Mouse (Mus musculus) lung, adult 2 months (tissue): ENCODE results near the gene Pde6d. TPM values are rescaled to one million over a fixed set of nuclear protein-coding genes. Genes with fewer than 3 reads are reported as not detected.
"Not testable (repeated sequence)": the region's sequence is repeated elsewhere in the genome, so short reads cannot be mapped to it uniquely, and the experiment has no call there.

Experiments used
- DNase-seq: peaks from one replicate; pipeline ENCODE4 v3.0.0; 2022
- H3K4me1 ChIP-seq: fragments of 200-500 bp; 2 replicates; pipeline ENCODE4 v1.6.1; 2011; ENCODE audit warnings: low read length; ENCODE audit not compliant: control insufficient read depth, insufficient read depth
- H3K4me3 ChIP-seq: fragments of 200-500 bp; replicated peaks from 2 replicates; pipeline ENCODE3; 2011; ENCODE audit warnings: low read depth, mild to moderate bottlenecking, control low read depth, low read length; ENCODE audit errors: extremely low read depth
- CTCF ChIP-seq: fragments of 200-500 bp; IDR thresholded peaks from 2 replicates; pipeline ENCODE4 v1.5.1; 2011; ENCODE audit warnings: mild to moderate bottlenecking, low read length, control low read depth; ENCODE audit not compliant: insufficient read depth
- POLR2A ChIP-seq: fragments of 200-500 bp; IDR thresholded peaks from 2 replicates; pipeline ENCODE4 v1.6.1; 2011; ENCODE audit warnings: low read depth, mild to moderate bottlenecking, control low read depth, low read length, borderline replicate concordance; ENCODE audit errors: extremely low read depth
- WGBS: fragments of 180-500 bp; shearing (Covaris S2); methylation state at CpG from one replicate; pipeline ENCODE4 v1.1.7; 2018; 5-methylcytosine and 5-hydroxymethylcytosine counted together
- polyA plus RNA-seq: library from polyadenylated mRNA; depleted of rRNA; stranded (reverse); fragments of >200 nt; gene quantifications from 2 replicates; pipeline ENCODE4 v1.2.3, GENCODE M21; 2012

The Pde6d gene
- polyA plus RNA-seq, 1 experiment: 20.8 TPM

DNA sequence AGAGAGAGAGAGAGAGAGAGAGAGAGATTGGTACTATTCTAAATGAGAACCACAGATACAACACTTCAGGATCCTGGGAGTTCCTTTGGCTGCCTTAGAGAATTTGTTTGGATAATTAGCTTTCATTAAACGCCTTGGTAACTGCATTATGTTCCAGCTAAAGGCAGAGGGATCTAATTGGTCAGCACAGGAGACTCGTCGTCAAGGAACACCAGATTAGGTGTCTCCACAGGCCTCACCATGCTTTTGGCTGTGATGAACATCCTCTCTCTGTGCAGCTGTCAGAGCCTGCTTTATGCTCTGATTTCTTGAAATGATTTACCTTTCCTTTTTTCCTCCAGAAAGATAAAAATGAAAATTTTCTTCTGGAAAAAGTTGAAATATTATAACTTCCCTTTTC lies 35.6 kb downstream of the Pde6d start:
- DNase-seq: no peak
- Histone ChIP-seq H3K4me1 (no peaks in the 10 kb centered on the region), H3K4me3 (no peak overlapping the region)
- TF ChIP-seq CTCF (no peak), POLR2A (no peak)
- 80% methylated on average over 3 of the region's 3 CpGs for WGBS

DNA sequence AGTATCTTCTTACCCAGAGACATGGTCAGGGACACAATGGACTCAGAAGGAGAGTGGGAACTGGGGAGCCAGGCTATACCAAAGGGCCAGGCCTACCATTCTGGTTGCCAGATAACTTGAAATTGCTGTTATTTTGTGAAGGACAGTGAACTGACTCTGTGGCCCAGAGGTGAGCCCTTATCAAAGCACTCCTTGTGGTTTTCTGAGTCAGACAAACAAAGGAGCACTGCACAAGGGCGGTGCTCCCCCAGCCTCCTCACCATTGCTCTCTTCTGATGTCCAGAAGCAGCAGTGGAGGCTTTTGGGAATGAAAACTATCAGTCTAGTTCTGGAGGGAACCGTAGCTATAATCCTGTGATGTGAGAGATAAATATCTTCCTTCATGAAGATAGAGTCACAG lies 39.8 kb downstream of the Pde6d start:
- H3K4me1 ChIP-seq: no peaks in the 10 kb centered on the region
- DNase-seq: no peak
- TF ChIP-seq CTCF: no peak
- TF ChIP-seq POLR2A: no peak
- WGBS: 77% methylated on average over 2 of the region's 2 CpGs
- no peak overlapping the region for H3K4me3 ChIP-seq

DNA sequence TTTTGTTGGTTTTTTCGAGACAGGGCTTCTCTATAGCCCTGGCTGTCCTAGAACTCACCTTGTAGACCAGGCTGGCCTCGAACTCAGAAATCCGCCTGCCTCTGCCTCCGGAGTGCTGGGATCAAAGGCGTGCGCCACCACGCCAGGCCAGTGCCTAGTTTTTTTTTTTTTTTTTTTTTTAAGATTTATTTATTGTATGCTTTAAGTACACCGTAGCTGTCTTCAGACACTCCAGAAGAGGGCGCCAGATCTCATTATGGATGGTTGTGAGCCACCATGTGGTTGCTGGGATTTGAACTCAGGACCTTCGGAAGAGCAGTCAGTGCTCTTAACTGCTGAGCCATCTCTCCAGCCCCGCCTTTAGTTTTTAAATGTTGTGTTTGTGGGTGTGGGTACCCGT lies 42.8 kb downstream of the Pde6d start:
- 89% methylated on average over 12 of the region's 12 CpGs for WGBS
- not testable (repeated sequence) for DNase-seq, H3K4me3 ChIP-seq, H3K4me1 ChIP-seq

DNA sequence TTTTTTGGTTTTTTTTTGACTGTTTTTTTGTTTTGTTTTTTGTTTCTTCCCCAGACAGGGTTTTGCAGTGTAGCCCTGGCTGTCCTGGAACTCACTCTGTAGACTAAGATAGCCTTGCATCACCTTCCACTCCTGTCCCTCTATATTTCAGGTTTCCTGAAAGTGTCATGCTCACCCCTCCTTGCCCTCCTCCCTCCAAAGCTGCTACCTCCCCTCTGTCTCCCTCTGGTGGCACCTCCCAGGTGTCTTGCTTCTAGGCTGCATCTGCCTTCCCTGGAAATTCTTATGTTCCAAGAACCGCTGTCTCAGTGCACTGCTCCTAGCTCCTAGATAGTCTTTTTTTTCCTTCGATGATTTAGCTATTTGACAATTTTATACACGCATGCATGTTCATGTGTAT lies 44.0 kb downstream of the Pde6d start:
- TF ChIP-seq CTCF: peak; percentile 41; the same call in 1 of the 2 replicates
- no peak for TF ChIP-seq POLR2A
- Histone ChIP-seq H3K4me1 (no peaks in the 10 kb centered on the region), H3K4me3 (no peak overlapping the region)
- no peak for DNase-seq
- WGBS: 69% methylated on average over 3 of the region's 3 CpGs

DNA sequence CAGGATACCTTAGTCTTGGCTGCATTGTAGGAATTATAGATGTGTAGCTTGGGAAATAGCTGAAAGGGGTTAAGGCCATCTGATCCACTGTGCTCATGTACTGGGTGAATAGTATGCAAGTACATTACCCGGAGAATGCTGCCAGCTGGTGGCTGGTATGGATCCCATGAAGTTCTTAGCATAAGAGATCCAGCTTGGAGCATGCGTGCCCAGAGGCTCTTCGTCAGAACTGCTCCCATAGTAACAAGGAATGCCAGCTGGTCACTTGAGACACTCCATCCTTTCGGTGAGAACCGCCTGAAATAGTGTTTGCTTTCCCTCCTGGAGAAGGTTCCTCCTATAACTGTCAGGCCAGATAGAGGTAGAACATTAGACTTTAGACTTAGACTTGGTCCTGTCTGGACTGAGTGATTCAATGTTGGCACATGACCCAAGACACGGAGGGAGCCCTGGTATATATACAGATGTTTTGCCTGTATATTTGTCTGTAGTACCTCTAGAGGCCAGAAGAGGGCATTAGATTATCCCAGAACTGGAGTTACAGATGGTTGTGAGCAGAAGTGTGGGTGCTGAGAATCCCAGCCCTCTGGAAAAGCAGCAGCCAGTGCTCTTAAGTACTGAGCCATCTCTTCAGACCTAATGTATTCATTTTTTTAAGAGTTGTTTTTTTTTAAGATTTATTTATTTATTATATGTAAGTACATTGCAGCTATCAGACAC lies 48.9 kb downstream of the Pde6d start:
- 67% methylated on average over 6 of the region's 6 CpGs for WGBS
- Histone ChIP-seq H3K4me3 (no peak overlapping the region), H3K4me1 (peaks cover 8% of the 10 kb centered on the region)
- TF ChIP-seq CTCF (0 out of 2 replicates have a peak, but pooled peaks have one; percentile 3), POLR2A (no peak)
- DNase-seq: peak; percentile 25

DNA sequence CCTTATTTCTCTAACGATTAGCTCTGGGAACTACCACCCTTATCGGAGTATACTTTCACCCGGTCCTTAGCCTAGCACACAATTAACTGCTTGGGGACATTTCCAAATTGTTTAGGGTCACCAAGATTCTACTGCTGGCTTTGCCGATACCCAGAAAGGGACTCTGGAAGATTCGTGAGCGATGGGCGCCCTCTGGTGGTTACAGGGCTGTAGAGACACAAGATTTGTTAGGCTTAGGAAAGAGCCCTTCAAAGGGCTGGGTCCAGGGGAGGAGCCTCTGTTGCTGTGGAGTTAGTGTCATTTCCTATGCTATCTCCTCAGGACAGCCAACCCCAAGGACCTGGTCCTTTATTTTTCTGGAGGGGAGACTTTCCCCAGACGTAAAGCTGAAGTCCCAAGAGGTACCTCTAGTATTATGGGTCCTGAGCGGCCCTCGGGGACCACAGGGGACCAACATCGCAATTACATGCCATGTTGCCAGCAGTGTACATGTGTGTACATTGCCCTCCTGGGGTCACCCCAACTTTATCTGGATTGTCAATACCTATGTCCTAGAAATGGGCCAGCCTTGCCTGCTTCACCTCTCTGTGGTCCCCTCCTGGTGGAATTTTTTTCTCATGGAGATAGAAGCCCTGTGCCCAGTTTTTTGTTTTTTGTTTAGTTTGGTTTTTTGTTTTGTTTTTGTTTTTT lies 49.9 kb downstream of the Pde6d start:
- peak; percentile 88 for TF ChIP-seq CTCF
- TF ChIP-seq POLR2A: no peak
- peaks cover 8% of the 10 kb centered on the region for H3K4me1 ChIP-seq
- peak; percentile 93 for DNase-seq
- WGBS: 22% methylated on average over 11 of the region's 11 CpGs
- no peak overlapping the region for H3K4me3 ChIP-seq

DNA sequence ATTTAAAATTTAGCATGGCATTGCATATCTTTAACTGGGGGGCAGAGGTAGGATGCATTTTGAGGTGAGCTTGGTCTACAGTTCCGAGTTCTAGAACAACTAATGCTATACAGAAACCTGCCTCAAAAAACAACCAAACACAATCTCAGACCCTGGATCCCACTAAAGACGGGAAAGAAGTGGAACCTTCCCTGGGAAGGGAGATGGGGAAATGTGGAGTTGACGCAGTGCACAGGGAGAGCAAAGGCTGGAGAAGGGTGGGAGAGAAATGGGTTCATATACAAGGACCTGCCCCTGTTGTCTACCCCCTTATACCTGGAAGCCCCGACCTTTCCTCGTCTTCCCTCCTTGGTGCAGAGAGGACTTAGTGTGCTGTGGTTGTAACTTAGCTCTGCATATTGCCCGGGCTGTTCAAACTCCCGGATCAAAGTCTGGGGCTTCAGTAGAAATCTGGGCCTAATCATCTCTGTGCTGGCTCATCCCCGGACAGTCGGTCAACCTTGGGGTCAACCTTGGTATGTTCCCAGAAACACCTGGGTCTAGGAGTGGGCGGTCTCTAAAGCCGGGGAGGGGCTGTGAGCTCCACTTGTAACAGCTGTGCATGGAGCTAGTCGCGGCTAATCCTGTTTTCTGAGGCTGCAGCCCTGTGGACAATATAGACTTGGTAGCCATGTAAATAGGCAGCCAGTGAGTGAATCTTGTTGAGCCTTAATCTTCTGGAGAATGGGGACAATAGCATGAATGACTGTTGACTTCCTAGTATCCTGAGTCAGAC lies 50.7 kb downstream of the Pde6d start:
- WGBS: 27% methylated on average over 13 of the region's 13 CpGs
- Histone ChIP-seq H3K4me1 (peaks cover 8% of the 10 kb centered on the region), H3K4me3 (no peak overlapping the region)
- TF ChIP-seq CTCF (no peak), POLR2A (no peak)
- DNase-seq: no peak

DNA sequence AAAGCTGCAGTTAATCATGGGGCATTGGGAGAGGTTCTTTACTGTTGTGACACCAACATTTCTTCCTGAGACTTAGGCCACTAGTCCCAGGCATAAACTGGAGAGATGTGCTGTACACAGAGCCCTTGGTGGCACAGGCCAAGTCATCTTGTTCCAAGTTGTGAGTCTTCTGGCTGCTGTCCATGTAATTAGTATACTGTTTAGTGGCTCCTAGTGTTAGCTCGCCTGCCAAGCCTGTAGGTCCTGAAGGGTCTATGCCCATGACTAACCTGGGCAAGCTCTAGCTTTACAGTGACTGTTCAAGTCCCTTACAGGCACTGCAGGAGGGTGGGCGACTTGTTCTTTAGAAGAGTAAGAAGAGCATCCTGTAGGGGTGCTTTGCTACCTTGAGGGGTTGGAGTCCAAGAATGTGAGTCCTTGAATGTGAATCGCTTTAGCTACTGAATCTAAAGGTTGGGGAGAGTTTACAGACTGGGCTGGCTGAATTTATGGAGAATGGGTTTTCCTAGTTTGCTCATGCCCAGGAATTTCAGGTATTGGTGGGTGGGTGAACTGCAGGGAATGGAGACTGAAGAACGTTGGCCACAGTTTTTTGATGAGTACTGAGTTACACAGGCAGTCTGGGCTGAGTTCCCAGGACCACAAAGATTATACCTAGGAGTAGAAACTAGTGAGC lies 51.4 kb downstream of the Pde6d start:
- H3K4me1 ChIP-seq: peaks cover 8% of the 10 kb centered on the region
- no peak for DNase-seq
- TF ChIP-seq CTCF (no peak), POLR2A (no peak)
- H3K4me3 ChIP-seq: no peak overlapping the region
- 26% methylated on average over 4 of the region's 4 CpGs for WGBS

DNA sequence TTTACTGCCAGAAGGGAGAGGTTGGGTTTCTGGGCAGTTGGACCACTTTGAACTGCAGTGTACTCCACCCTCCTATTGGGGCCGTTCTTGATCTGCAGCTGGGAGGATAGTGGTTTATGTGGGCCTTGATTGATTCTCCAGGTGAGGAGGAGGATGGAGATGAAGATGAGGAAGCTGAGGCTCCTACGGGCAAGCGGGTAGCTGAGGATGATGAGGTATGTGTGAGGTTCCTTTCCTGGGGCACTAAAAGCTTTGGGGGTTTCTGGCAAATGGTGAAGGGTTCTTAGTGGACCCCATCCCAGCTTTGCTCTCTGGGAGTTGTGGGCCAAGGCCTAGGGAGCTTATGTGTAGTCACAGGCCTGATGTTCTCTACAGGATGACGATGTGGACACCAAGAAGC lies 52.8 kb downstream of the Pde6d start:
- no peak for TF ChIP-seq CTCF
- 15% methylated on average over 4 of the region's 4 CpGs for WGBS
- H3K4me3 ChIP-seq: no peak overlapping the region
- DNase-seq: no peak
- H3K4me1 ChIP-seq: peaks cover 12% of the 10 kb centered on the region

DNA sequence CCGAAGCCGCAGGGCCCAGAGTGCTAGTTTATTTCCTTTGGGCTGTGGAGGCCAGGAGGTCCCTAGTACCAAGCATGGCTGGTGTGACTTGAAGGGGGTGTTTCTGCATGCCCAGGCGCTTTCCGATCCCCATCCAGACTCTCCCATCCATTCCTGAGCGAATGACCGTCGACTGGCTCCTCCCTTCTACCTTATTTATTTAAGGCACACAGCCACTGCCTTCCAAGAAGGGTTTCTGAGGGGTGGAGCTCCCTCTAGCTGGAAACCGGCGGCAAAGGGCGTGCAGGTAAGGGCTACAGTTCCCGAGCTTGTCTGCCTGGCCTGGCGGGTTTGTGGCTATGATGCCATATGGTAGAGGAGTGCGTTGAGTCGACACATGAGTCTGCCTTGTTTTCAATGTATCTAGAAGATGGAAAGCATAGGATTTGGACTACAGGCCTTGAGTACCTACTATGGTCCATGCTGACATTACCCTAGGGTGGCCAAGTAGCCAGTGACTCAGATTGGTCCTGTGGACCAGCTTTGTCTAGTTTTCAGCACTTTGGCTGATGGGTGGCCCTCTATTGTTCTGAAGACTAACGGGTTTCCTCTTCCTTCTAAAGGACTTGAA lies 53.8 kb downstream of the Pde6d start:
- under 1% methylated on average over 15 of the region's 15 CpGs for WGBS
- TF ChIP-seq POLR2A (no peak; the same call in 1 of the 2 replicates), CTCF (peak; percentile 13; the same call in 1 of the 2 replicates)
- peak; percentile 59 for DNase-seq
- Histone ChIP-seq H3K4me1 (peaks cover 15% of the 10 kb centered on the region), H3K4me3 (peak overlapping the region; percentile 87)
